Mouse (Mus musculus): ENCODE measurements around the gene Btbd3.

- no peak for TF ChIP-seq POLR2A (IDR thresholded peaks at IDR 0.05; ENCODE audit: low read depth, low read length)
- TF ChIP-seq CTCF (conservative IDR thresholded peaks at IDR 0.05; ENCODE audit: insufficient read depth, insufficient read length, low read depth, low read length) = no peak
Measured at GRCm38 (mm10) chr2:138285811-138286210, 29.4 kb downstream of the Btbd3 start.
